Mouse (Mus musculus) liver, postnatal 0 days (tissue): ENCODE measurements around the gene Plscr2.

Source experiments
- CTCF ChIP-seq: sonication (generic); IDR thresholded peaks from 2 replicates; pipeline ENCODE4 v1.5.1; 2016; ENCODE audit warnings: antibody characterized with exemption, low read depth
- EP300 ChIP-seq: IDR thresholded peaks from 2 replicates; pipeline ENCODE4 v1.6.1; 2016; ENCODE audit warnings: antibody characterized with exemption, low read depth, mild to moderate bottlenecking

- no peak for TF ChIP-seq CTCF
- TF ChIP-seq EP300 = no peak
These were observed 59.4 kb downstream of the Plscr2 start for GRCm38 (mm10) chr9:92334845-92335244.
